Mouse (Mus musculus): ENCODE data around the gene Rps26. TPM values are rescaled to one million over a fixed set of nuclear protein-coding genes. Genes with fewer than 3 reads are reported as not detected.

Gene Rps26
- total and polyA plus RNA-seq, 2 experiments from 2014 or later, result 398 to 1,580 TPM

DNA sequence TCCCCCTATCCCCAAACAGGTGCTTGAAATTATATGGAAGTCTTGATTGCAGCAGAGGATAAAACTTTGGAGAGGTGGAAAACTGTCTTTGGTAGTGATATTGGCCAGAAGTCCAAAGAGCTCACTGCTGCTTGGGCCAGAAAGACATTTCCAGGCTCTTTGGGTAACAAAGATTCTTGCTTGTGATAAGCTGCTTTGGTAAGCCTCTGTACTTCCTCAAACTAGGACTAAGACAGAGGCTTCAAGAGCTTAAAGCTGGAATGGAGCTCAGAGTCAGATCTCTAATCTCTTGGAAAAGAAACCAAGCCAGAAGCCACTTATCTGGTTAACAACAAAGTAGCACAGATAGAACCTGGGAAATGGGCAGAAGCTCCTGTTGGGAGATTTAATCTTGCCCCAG is 35.9 kb upstream of the Rps26 start:
- Histone ChIP-seq H3K27me3 (ENCODE audit: insufficient read depth, low read length) (no peaks in the 10 kb centered on the region), H3K36me3 (ENCODE audit: insufficient read depth, low read length) (0 out of 2 replicates have a peak, but pooled peaks cover 3% of the 10 kb centered on the region), H3K4me2 (ENCODE audit: low read depth, low read length, poor library complexity, severe bottlenecking) (no peak overlapping the region), H3K9me3 (ENCODE audit: low read length) (no peaks in the 10 kb centered on the region), H3K9ac (replicated peaks; ENCODE audit: low read length, poor library complexity, severe bottlenecking) (no peak overlapping the region), H3K4me3 (ENCODE audit: low read depth, low read length) (no peak overlapping the region), H3K27ac (ENCODE audit: low read depth, low read length) (no peak overlapping the region), H3K4me1 (ENCODE audit: insufficient read depth, low read length) (no peaks in the 10 kb centered on the region)
- no peak for TF ChIP-seq CTCF (IDR thresholded peaks at IDR 0.05)
- ATAC-seq (ENCODE audit: low FRiP score) (no peak), DNase-seq (ENCODE audit: low spot score) (no peak)

DNA sequence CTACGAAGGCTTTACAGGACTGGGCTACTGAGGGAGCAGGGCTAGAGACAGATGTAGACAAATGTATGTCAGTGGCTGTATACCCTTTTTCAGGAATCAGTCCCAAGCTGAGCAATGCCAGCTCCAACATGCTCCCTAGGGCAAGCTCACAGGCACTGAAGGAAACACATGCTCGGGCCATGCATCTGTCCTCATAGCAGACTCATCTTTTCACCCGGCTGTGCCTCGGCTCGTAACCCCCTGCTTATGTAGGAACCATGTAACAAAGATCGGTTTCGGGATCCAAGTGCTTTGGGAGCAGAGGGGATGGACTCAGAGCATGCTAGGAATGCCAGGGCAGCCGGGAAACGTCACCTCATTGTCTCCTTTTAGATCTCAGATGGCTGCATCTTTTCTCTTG is 32.9 kb upstream of the Rps26 start:
- Histone ChIP-seq H3K27ac (ENCODE audit: low read depth, low read length) (no peak overlapping the region), H3K36me3 (ENCODE audit: insufficient read depth, low read length) (0 out of 2 replicates have a peak, but pooled peaks cover 3% of the 10 kb centered on the region), H3K9ac (replicated peaks; ENCODE audit: low read length, poor library complexity, severe bottlenecking) (no peak overlapping the region), H3K4me2 (ENCODE audit: low read depth, low read length, poor library complexity, severe bottlenecking) (no peak overlapping the region), H3K27me3 (ENCODE audit: insufficient read depth, low read length) (no peaks in the 10 kb centered on the region), H3K4me3 (ENCODE audit: low read depth, low read length) (no peak overlapping the region), H3K4me1 (ENCODE audit: insufficient read depth, low read length) (no peaks in the 10 kb centered on the region), H3K9me3 (ENCODE audit: low read length) (no peaks in the 10 kb centered on the region)
- ATAC-seq (ENCODE audit: low FRiP score) (no peak), DNase-seq (ENCODE audit: low spot score) (no peak)
- no peak for TF ChIP-seq CTCF (IDR thresholded peaks at IDR 0.05)
- 56% methylated on average over 9 of the region's 9 CpGs for WGBS

DNA sequence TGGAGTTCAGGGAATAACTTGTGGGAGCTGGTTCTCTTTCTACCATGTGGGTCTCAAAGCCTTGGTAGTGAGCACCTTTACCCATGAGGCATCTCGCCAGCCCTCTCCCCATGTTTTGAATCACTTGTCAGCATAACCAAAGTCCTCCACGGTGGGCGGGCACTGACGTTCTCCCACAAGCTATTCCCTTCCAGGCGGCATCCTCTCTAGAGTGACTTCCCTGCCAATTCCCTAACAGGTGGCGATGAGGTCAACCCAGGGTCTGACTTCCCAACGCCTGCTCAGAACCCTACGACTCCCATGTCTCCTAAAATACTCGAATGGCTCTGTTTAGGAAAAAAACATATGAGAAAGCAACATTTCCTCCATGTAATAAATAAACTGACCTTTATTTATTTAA is 31.3 kb upstream of the Rps26 start:
- no peak overlapping the region for H3K9ac ChIP-seq (replicated peaks; ENCODE audit: low read length, poor library complexity, severe bottlenecking)
- H3K27me3 ChIP-seq (ENCODE audit: insufficient read depth, low read length), result no peaks in the 10 kb centered on the region
- H3K4me2 ChIP-seq (ENCODE audit: low read depth, low read length, poor library complexity, severe bottlenecking), result no peak overlapping the region
- no peak overlapping the region for H3K27ac ChIP-seq (ENCODE audit: low read depth, low read length)
- TF ChIP-seq CTCF (IDR thresholded peaks at IDR 0.05), result no peak
- 61% methylated on average over 9 of the region's 9 CpGs for WGBS
- DNase-seq (ENCODE audit: low spot score), result no peak
- no peak overlapping the region for H3K4me3 ChIP-seq (ENCODE audit: low read depth, low read length)
- ATAC-seq (ENCODE audit: low FRiP score), result no peak
- H3K9me3 ChIP-seq (ENCODE audit: low read length), result no peaks in the 10 kb centered on the region
- H3K4me1 ChIP-seq (ENCODE audit: insufficient read depth, low read length), result no peaks in the 10 kb centered on the region
- 0 out of 2 replicates have a peak, but pooled peaks cover 3% of the 10 kb centered on the region for H3K36me3 ChIP-seq (ENCODE audit: insufficient read depth, low read length)

DNA sequence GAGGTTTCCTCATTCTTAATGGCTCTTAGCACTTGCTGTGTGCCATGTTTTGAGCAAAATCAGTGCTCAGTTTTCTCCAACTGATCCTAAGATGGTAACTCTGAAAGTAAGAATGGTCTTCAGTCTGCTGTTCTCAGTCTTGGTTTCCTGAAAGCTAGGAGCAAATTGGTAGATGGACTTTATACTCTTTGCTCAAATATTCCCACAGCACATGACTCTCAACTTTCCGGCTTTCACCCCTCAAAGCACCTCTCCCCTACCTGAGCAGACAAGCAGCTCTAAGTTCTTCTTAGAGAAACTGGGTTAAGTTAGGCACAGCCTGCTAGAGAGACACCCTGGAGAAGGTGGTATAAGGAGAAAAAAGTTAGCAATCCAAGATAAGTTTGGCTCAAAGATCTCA is 30.2 kb upstream of the Rps26 start:
- Histone ChIP-seq H3K4me1 (ENCODE audit: insufficient read depth, low read length) (no peaks in the 10 kb centered on the region), H3K4me3 (ENCODE audit: low read depth, low read length) (no peak overlapping the region), H3K27ac (ENCODE audit: low read depth, low read length) (no peak overlapping the region), H3K9me3 (ENCODE audit: low read length) (no peaks in the 10 kb centered on the region), H3K9ac (replicated peaks; ENCODE audit: low read length, poor library complexity, severe bottlenecking) (no peak overlapping the region), H3K36me3 (ENCODE audit: insufficient read depth, low read length) (0 out of 2 replicates have a peak, but pooled peaks cover 3% of the 10 kb centered on the region), H3K27me3 (ENCODE audit: insufficient read depth, low read length) (no peaks in the 10 kb centered on the region), H3K4me2 (ENCODE audit: low read depth, low read length, poor library complexity, severe bottlenecking) (no peak overlapping the region)
- DNase-seq (ENCODE audit: low spot score) (no peak), ATAC-seq (ENCODE audit: low FRiP score) (no peak)
- no peak for TF ChIP-seq CTCF (IDR thresholded peaks at IDR 0.05)
- WGBS, result 85% methylated on average over 1 of the region's 1 CpGs

DNA sequence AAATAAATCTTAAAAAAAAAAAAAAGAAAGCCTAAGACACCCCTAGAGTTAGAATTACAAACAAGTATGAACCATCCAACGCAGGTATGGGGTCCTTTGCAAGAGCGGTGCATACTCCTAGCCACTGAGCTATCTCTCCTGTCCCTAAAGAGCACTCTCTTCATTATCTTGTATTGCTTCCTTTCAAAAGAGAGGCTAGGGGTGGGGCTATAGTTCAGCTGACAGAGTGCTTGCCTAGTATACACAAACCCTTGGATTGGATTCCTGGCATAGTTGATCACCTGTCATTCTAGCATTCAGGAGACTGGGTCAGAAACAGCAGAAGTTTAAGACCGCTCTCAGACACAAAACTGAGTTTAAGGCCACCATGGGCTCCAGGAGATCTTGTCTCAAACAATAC is 28.7 kb upstream of the Rps26 start:
- ATAC-seq (ENCODE audit: low FRiP score) (no peak), DNase-seq (ENCODE audit: low spot score) (no peak)
- WGBS, result 96% methylated on average over 3 of the region's 3 CpGs
- Histone ChIP-seq H3K27me3 (ENCODE audit: insufficient read depth, low read length) (no peaks in the 10 kb centered on the region), H3K4me1 (ENCODE audit: insufficient read depth, low read length) (no peaks in the 10 kb centered on the region), H3K4me2 (ENCODE audit: low read depth, low read length, poor library complexity, severe bottlenecking) (no peak overlapping the region), H3K27ac (ENCODE audit: low read depth, low read length) (no peak overlapping the region), H3K9me3 (ENCODE audit: low read length) (no peaks in the 10 kb centered on the region), H3K4me3 (ENCODE audit: low read depth, low read length) (no peak overlapping the region), H3K9ac (replicated peaks; ENCODE audit: low read length, poor library complexity, severe bottlenecking) (no peak overlapping the region), H3K36me3 (ENCODE audit: insufficient read depth, low read length) (0 out of 2 replicates have a peak, but pooled peaks cover 3% of the 10 kb centered on the region)
- TF ChIP-seq CTCF (IDR thresholded peaks at IDR 0.05), result no peak

DNA sequence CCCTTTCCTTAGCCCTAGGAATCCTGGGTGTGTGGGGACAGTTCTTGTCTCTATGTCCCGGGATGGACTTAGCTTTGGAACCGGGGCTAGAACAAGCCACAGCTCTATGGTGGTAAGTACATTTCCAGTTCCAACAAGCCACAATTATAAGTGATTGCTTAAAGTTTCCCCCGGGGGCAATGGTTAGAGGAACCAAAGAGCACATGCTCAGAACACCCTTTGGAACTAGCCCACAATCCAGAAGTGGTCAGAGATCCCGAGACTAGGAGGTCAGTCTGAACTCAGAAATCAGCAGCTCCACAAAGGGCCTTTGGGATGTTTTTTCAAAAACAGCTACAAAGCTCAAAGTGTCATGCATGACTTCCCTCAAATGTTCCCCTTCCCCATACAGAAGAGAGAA is 27.3 kb upstream of the Rps26 start:
- WGBS, result 77% methylated on average over 4 of the region's 4 CpGs

More for the DNA sequence above, 27.3 kb upstream of the Rps26 start:
- no peak overlapping the region for H3K9ac ChIP-seq (replicated peaks; ENCODE audit: low read length, poor library complexity, severe bottlenecking)
- H3K9me3 ChIP-seq (ENCODE audit: low read length), result no peaks in the 10 kb centered on the region
- ATAC-seq (ENCODE audit: low FRiP score) (no peak), DNase-seq (ENCODE audit: low spot score) (no peak)
- no peak overlapping the region for H3K4me3 ChIP-seq (ENCODE audit: low read depth, low read length)
- no peaks in the 10 kb centered on the region for H3K4me1 ChIP-seq (ENCODE audit: insufficient read depth, low read length)
- no peaks in the 10 kb centered on the region for H3K36me3 ChIP-seq (ENCODE audit: insufficient read depth, low read length)
- no peak overlapping the region for H3K4me2 ChIP-seq (ENCODE audit: low read depth, low read length, poor library complexity, severe bottlenecking)
- no peak for TF ChIP-seq CTCF (IDR thresholded peaks at IDR 0.05)
- no peak overlapping the region for H3K27ac ChIP-seq (ENCODE audit: low read depth, low read length)
- no peaks in the 10 kb centered on the region for H3K27me3 ChIP-seq (ENCODE audit: insufficient read depth, low read length)
